Mouse (Mus musculus) gastrocnemius, adult 8-10 months (tissue): ENCODE data around the gene Strn4. TPM values are rescaled to one million over a fixed set of nuclear protein-coding genes. Genes with fewer than 3 reads are reported as not detected.

Source experiments
- DNase-seq, 2 experiments: peaks; one replicate each; pipeline ENCODE4 v3.0.0; 2022; ENCODE audit warnings: low spot score in 2 of 2
- total RNA-seq, 4 experiments: library from RNA; stranded (reverse); gene quantifications; 2 replicates each; pipeline ENCODE4 v1.2.4; 2022

Gene Strn4
- total RNA-seq, 4 experiments from 2014 or later: 11.0 to 15.6 (median 14.0) TPM

- DNase-seq: no peak
Observed at GRCm38 (mm10) chr7:16841561-16842560, 26.2 kb downstream of the Strn4 start.

- DNase-seq: peak; percentile 77 to 84
Observed at GRCm38 (mm10) chr7:16842645-16843063, 27.0 kb downstream of the Strn4 start, which contains the start of gene Prkd2. Gene Prkd2, plus strand, starts transcription at chr7:16842902.

- DNase-seq: no peak
Observed at GRCm38 (mm10) chr7:16843441-16844171, 27.9 kb downstream of the Strn4 start.

GRCm38 (mm10) chr7:16844696-16845071 is 29.0 kb downstream of the Strn4 start:
- DNase-seq: no peak

GRCm38 (mm10) chr7:16845072-16845819 is 29.6 kb downstream of the Strn4 start:
- no peak for DNase-seq

GRCm38 (mm10) chr7:16845820-16846167 is 30.1 kb downstream of the Strn4 start:
- DNase-seq: no peak

GRCm38 (mm10) chr7:16846775-16847174 is 31.1 kb downstream of the Strn4 start:
- no peak for DNase-seq

GRCm38 (mm10) chr7:16847507-16847906 is 31.8 kb downstream of the Strn4 start:
- no peak for DNase-seq

- DNase-seq: no peak
Observed at GRCm38 (mm10) chr7:16848579-16848978, 32.9 kb downstream of the Strn4 start.

- no peak for DNase-seq
Observed at GRCm38 (mm10) chr7:16851636-16852035, 35.9 kb downstream of the Strn4 start.

- DNase-seq: no peak
Observed at GRCm38 (mm10) chr7:16853302-16853831, 37.7 kb downstream of the Strn4 start.

GRCm38 (mm10) chr7:16858336-16858735 is 42.6 kb downstream of the Strn4 start:
- no peak for DNase-seq

GRCm38 (mm10) chr7:16859902-16860651 is 44.4 kb downstream of the Strn4 start:
- DNase-seq: no peak

- no peak for DNase-seq
Observed at GRCm38 (mm10) chr7:16867488-16867887, 51.8 kb downstream of the Strn4 start.

- DNase-seq: no peak
Observed at GRCm38 (mm10) chr7:16869497-16869896, 53.8 kb downstream of the Strn4 start.

- no peak for DNase-seq
Observed at GRCm38 (mm10) chr7:16871600-16871999, 55.9 kb downstream of the Strn4 start.

- DNase-seq: no peak
Observed at GRCm38 (mm10) chr7:16872478-16872877, 56.8 kb downstream of the Strn4 start.

GRCm38 (mm10) chr7:16873392-16873791 is 57.7 kb downstream of the Strn4 start:
- no peak for DNase-seq

GRCm38 (mm10) chr7:16874190-16874589 is 58.5 kb downstream of the Strn4 start:
- peak; percentile 52 to 67 for DNase-seq

GRCm38 (mm10) chr7:16874756-16875309 is 59.1 kb downstream of the Strn4 start:
- peak; percentile 100 for DNase-seq

- DNase-seq: no peak
Observed at GRCm38 (mm10) chr7:16875310-16875325, 59.4 kb downstream of the Strn4 start, which contains the start of gene Dact3. Gene Dact3, plus strand, starts transcription at chr7:16875317.
